Mouse (Mus musculus) spleen, embryonic (tissue): ENCODE data around the gene Psd4.

Source experiments
- CTCF ChIA-PET: fragments of 350-600 bp; sonication (Branson Sonifier 250); formaldehyde crosslinking; loops from one replicate; lab custom pipeline; 2022; lab: Charles Lee

Gene Psd4

GRCm38 (mm10) chr2:24427866-24428675 is 60.7 kb downstream of the Psd4 start:
- CTCF ChIA-PET = no interaction called here

GRCm38 (mm10) chr2:24429806-24430205 is 62.4 kb downstream of the Psd4 start:
- CTCF ChIA-PET = no interaction called here

- CTCF ChIA-PET = no interaction called here
Observed at GRCm38 (mm10) chr2:24434670-24435069, 67.3 kb downstream of the Psd4 start.

- CTCF ChIA-PET = no interaction called here
Observed at GRCm38 (mm10) chr2:24435699-24436098, 68.3 kb downstream of the Psd4 start.

- CTCF ChIA-PET = no interaction called here
Observed at GRCm38 (mm10) chr2:24440056-24440455, 72.7 kb downstream of the Psd4 start.

- CTCF ChIA-PET = interaction anchor here (0.5 kb wide), 1 partner anchor 54 kb away, joined by 4 read pairs; no protein-coding TSS in a partner anchor
Observed at GRCm38 (mm10) chr2:24441899-24442298, 74.5 kb downstream of the Psd4 start.

- CTCF ChIA-PET = interaction anchor here (0.5 kb wide), 1 partner anchor 55 kb away, joined by 4 read pairs; no protein-coding TSS in a partner anchor
Observed at GRCm38 (mm10) chr2:24442303-24442925, 75.0 kb downstream of the Psd4 start.

- CTCF ChIA-PET = no interaction called here
Observed at GRCm38 (mm10) chr2:24443256-24443790, 75.9 kb downstream of the Psd4 start.

GRCm38 (mm10) chr2:24449111-24449510 is 81.7 kb downstream of the Psd4 start:
- CTCF ChIA-PET = no interaction called here

- CTCF ChIA-PET = no interaction called here
Observed at GRCm38 (mm10) chr2:24453206-24453605, 85.8 kb downstream of the Psd4 start.

GRCm38 (mm10) chr2:24454429-24455011 is 87.1 kb downstream of the Psd4 start:
- CTCF ChIA-PET = no interaction called here

- CTCF ChIA-PET = no interaction called here
Observed at GRCm38 (mm10) chr2:24455057-24455855, 87.9 kb downstream of the Psd4 start.

GRCm38 (mm10) chr2:24456841-24457240 is 89.5 kb downstream of the Psd4 start:
- CTCF ChIA-PET = no interaction called here

GRCm38 (mm10) chr2:24460112-24460807 is 92.9 kb downstream of the Psd4 start:
- CTCF ChIA-PET = no interaction called here

- CTCF ChIA-PET = no interaction called here
Observed at GRCm38 (mm10) chr2:24460808-24461127, 93.4 kb downstream of the Psd4 start.
